Mouse (Mus musculus): ENCODE measurements around the gene Sgk1.

Gene Sgk1

GRCm38 (mm10) chr10:22007160-22007801 is 125.3 kb downstream of the Sgk1 start:
- DNase-seq = no peak

GRCm38 (mm10) chr10:22007802-22008172 is 125.8 kb downstream of the Sgk1 start:
- peak in 1 of 2 experiments; percentile 54 for DNase-seq

- peak; percentile 73 to 74 for DNase-seq
Measured at GRCm38 (mm10) chr10:22010088-22010818, 128.3 kb downstream of the Sgk1 start.

DNA sequence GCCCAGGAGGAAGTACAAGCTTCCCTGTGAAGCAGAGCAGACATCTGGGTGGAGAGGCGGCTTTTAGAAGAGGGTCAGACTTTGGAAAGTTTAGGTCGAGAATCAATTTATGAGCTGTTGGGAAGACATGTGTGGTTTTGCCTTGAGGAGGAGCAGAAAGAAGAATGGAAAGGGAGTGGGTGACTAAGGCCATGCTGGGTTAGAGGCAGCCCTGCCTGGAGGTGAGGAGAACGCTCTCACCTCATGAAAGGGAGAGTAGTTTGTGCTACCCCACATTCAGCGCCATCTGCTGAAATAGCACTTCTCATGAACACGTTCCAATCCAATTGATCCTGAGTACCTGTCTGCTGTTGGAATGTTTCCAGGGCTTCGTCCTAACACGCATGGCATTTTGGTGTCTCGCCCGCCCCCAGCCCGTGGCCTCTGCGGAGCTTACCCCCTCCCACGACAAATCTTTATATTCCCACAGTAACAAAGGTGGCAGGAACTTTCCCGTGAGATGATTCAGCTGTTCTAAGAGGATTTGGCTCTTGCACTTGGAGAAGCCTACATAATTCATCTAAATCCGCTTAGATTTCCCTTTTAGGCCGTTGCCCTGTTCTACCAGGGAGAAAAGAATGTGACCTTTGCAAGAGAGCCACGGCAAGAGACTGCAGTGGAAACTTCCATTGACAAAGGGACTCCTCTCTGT is 135.6 kb downstream of the Sgk1 start:
- DNase-seq = no peak

DNA sequence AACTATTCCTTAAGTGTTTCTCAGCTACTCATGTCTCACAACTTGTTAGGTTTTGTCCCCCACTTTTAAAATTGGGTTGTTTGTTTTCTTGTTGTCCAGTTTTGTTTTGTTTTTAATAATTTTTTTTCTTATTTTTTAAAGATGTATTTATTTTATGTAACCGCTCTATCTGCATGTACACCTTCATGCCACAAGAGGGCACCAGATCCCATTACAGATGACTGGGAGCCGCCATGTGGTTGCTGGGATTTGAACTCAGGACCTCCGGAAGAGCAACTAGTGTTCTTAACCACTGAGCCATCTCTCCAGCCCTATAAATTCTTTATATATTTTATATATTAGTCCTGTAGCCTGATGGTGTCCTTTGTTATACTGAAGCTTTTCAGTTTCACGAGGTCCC is 136.6 kb downstream of the Sgk1 start:
- DNase-seq = no peak

DNA sequence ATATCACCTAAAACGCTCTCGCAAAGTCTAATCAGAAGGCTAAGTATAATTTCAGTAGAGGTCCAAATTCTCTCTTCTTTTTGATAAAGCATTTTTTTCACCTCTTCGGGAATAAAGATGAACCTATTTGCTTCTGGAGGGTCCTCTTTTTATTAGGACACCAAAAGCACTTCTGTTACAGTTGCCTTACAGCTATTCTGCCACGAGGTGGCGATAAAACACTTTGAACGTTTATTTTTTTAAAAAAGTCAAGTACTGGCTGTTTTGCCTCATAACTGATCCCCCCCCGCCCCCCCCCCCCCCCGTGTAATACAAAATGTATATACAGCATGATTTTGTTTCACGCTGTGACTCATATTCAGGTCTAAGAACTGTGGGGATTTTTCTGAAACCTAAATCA is 152.3 kb downstream of the Sgk1 start:
- peak in 1 of 2 experiments; percentile 12 for DNase-seq

- DNase-seq = peak; percentile 35 to 48
Measured at GRCm38 (mm10) chr10:22036256-22036655, 154.3 kb downstream of the Sgk1 start.
